Mouse (Mus musculus) neural tube, embryonic 13.5 days (tissue): Measurements from ENCODE around the gene Rab44. TPM values are rescaled to one million over a fixed set of nuclear protein-coding genes. Genes with fewer than 3 reads are reported as not detected.

Experiments used
- polyA plus RNA-seq: library from polyadenylated mRNA; unstranded; fragments of >200 nt; fragmentation: Nextera tagmentation; extraction: Ambion mirVana; gene quantifications from 2 replicates; pipeline ENCODE4 v1.2.1, GENCODE M21; 2015

Gene Rab44
- polyA plus RNA-seq, 1 experiment from 2014 or later: 0.11 TPM

Other genes starting within 250 kb of the Rab44 start
- 0.25 and 0.29 TPM in 2 replicates for gene 4930539E08Rik, start 198.8 kb upstream of the Rab44 start, polyA plus RNA-seq
- gene Pxt1, start 170.3 kb upstream of the Rab44 start, polyA plus RNA-seq: not detected in 2 replicates
- 92.2 and 96.8 TPM in 2 replicates for gene Kctd20, start 162.2 kb upstream of the Rab44 start, polyA plus RNA-seq
- gene Stk38, start 106.2 kb upstream of the Rab44 start, polyA plus RNA-seq: 113 and 116 TPM in 2 replicates
- 513 and 586 TPM in 2 replicates for gene Srsf3, start 81.5 kb upstream of the Rab44 start, polyA plus RNA-seq
- 47.2 and 51.0 TPM in 2 replicates for gene Cdkn1a, start 23.2 kb upstream of the Rab44 start, polyA plus RNA-seq
- 21.6 and 23.4 TPM in 2 replicates for gene Cpne5, start 124.0 kb downstream of the Rab44 start, polyA plus RNA-seq
- 100 and 110 TPM in 2 replicates for gene Ppil1, start 150.0 kb downstream of the Rab44 start, polyA plus RNA-seq
- 98.2 and 125 TPM in 2 replicates for gene BC004004, start 154.6 kb downstream of the Rab44 start, polyA plus RNA-seq
- gene Pi16, start 203.5 kb downstream of the Rab44 start, polyA plus RNA-seq: 1.5 and 1.8 TPM in 2 replicates
- gene Mtch1, start 233.8 kb downstream of the Rab44 start, polyA plus RNA-seq: 467 and 490 TPM in 2 replicates
- 3.7 and 4.2 TPM in 2 replicates for gene Fgd2, start 246.8 kb downstream of the Rab44 start, polyA plus RNA-seq